Mouse (Mus musculus): Measurements from ENCODE around the gene Scamp5. TPM values are rescaled to one million over a fixed set of nuclear protein-coding genes. Genes with fewer than 3 reads are reported as not detected.

Scamp5 gene
- polyA plus RNA-seq, 1 experiment = 119 TPM

- no peaks in the 10 kb centered on the region for H3K27me3 ChIP-seq (ENCODE audit: control insufficient read depth, insufficient read depth, low read length)
- no peak overlapping the region for H3K4me3 ChIP-seq (ENCODE audit: low read depth, low read length)
- H3K4me1 ChIP-seq (ENCODE audit: control insufficient read depth, insufficient read depth, insufficient read length, low read length) = peaks cover 10% of the 10 kb centered on the region; the same call in 1 of the 2 replicates
- WGBS = 35% methylated on average over 15 of the region's 15 CpGs
- TF ChIP-seq CTCF (IDR thresholded peaks at IDR 0.05; ENCODE audit: extremely low read depth, insufficient read length, insufficient replicate concordance, low read depth, low read length) (no peak), POLR2A (IDR thresholded peaks at IDR 0.05; ENCODE audit: low read depth, low read length) (no peak)
- no peak overlapping the region for H3K27ac ChIP-seq (ENCODE audit: insufficient read depth, low read depth, low read length)
- no peaks in the 10 kb centered on the region for H3K36me3 ChIP-seq (ENCODE audit: control insufficient read depth, insufficient read depth, low read length)
These were observed 65.3 kb downstream of the Scamp5 start for GRCm38 (mm10) chr9:57402318-57403251.

- peaks cover 10% of the 10 kb centered on the region; the same call in 1 of the 2 replicates for H3K4me1 ChIP-seq (ENCODE audit: control insufficient read depth, insufficient read depth, insufficient read length, low read length)
- no peaks in the 10 kb centered on the region for H3K27me3 ChIP-seq (ENCODE audit: control insufficient read depth, insufficient read depth, low read length)
- no peaks in the 10 kb centered on the region for H3K36me3 ChIP-seq (ENCODE audit: control insufficient read depth, insufficient read depth, low read length)
- H3K4me3 ChIP-seq (ENCODE audit: low read depth, low read length) = no peak overlapping the region
- no peak overlapping the region for H3K27ac ChIP-seq (ENCODE audit: insufficient read depth, low read depth, low read length)
- no peak for TF ChIP-seq CTCF (IDR thresholded peaks at IDR 0.05; ENCODE audit: extremely low read depth, insufficient read length, insufficient replicate concordance, low read depth, low read length)
- no peak for TF ChIP-seq POLR2A (IDR thresholded peaks at IDR 0.05; ENCODE audit: low read depth, low read length)
- 100% methylated on average over 2 of the region's 2 CpGs for WGBS
These were observed 69.1 kb downstream of the Scamp5 start for GRCm38 (mm10) chr9:57398773-57399172.

- Histone ChIP-seq H3K36me3 (ENCODE audit: control insufficient read depth, insufficient read depth, low read length) (no peaks in the 10 kb centered on the region), H3K4me3 (ENCODE audit: low read depth, low read length) (no peak overlapping the region), H3K27me3 (ENCODE audit: control insufficient read depth, insufficient read depth, low read length) (no peaks in the 10 kb centered on the region), H3K27ac (ENCODE audit: insufficient read depth, low read depth, low read length) (no peak overlapping the region), H3K4me1 (ENCODE audit: control insufficient read depth, insufficient read depth, insufficient read length, low read length) (0 out of 2 replicates have a peak, but pooled peaks cover 2% of the 10 kb centered on the region)
- no peak for TF ChIP-seq POLR2A (IDR thresholded peaks at IDR 0.05; ENCODE audit: low read depth, low read length)
- no peak for TF ChIP-seq CTCF (IDR thresholded peaks at IDR 0.05; ENCODE audit: extremely low read depth, insufficient read length, insufficient replicate concordance, low read depth, low read length)
- 47% methylated on average over 1 of the region's 1 CpGs for WGBS
These were observed 75.0 kb downstream of the Scamp5 start for GRCm38 (mm10) chr9:57392892-57393291.

Other genes with a start within 250 kb of the Scamp5 start
- gene Trcg1, start 231.5 kb downstream of the Scamp5 start, polyA plus RNA-seq (2012; rRNA removed) = not detected in 2 replicates
- 14.1 and 28.7 TPM in 2 replicates for gene 1700017B05Rik, start 205.4 kb downstream of the Scamp5 start, polyA plus RNA-seq (2012; rRNA removed)
- 10.3 and 14.2 TPM in 2 replicates for gene Ppcdc, start 27.9 kb downstream of the Scamp5 start, polyA plus RNA-seq (2012; rRNA removed)
- 1.2 and 10.5 TPM in 2 replicates for gene Rpp25, start 36.0 kb upstream of the Scamp5 start, polyA plus RNA-seq (2012; rRNA removed)
- 952 and 1,569 TPM in 2 replicates for gene Cox5a, start 53.2 kb upstream of the Scamp5 start, polyA plus RNA-seq (2012; rRNA removed)
- 6.0 and 8.2 TPM in 2 replicates for gene Fam219b, start 69.5 kb upstream of the Scamp5 start, polyA plus RNA-seq (2012; rRNA removed)
- gene Mpi, start 84.7 kb upstream of the Scamp5 start, polyA plus RNA-seq (2012; rRNA removed) = 51.8 and 117 TPM in 2 replicates
- 89.7 and 207 TPM in 2 replicates for gene Scamp2, start 92.9 kb upstream of the Scamp5 start, polyA plus RNA-seq (2012; rRNA removed)
- 8.7 and 14.0 TPM in 2 replicates for gene Ulk3, start 121.4 kb upstream of the Scamp5 start, polyA plus RNA-seq (2012; rRNA removed)
- gene Cplx3, start 138.2 kb upstream of the Scamp5 start, polyA plus RNA-seq (2012; rRNA removed) = not detected in 2 replicates
- 0.08 TPM in 1 of 2 replicates, not detected in the other for gene Lman1l, start 152.7 kb upstream of the Scamp5 start, polyA plus RNA-seq (2012; rRNA removed)
- gene Csk, start 185.6 kb upstream of the Scamp5 start, polyA plus RNA-seq (2012; rRNA removed) = 52.1 and 95.9 TPM in 2 replicates
- gene Cyp1a2, start 215.6 kb upstream of the Scamp5 start, polyA plus RNA-seq (2012; rRNA removed) = not detected in 2 replicates
- gene Cyp1a1, start 219.9 kb upstream of the Scamp5 start, polyA plus RNA-seq (2012; rRNA removed) = 0.51 and 0.79 TPM in 2 replicates
- gene Edc3, start 240.5 kb upstream of the Scamp5 start, polyA plus RNA-seq (2012; rRNA removed) = 3.7 and 8.0 TPM in 2 replicates